Mouse (Mus musculus): ENCODE data around the gene Atp2a3. TPM values are rescaled to one million over a fixed set of nuclear protein-coding genes. Genes with fewer than 3 reads are reported as not detected.
A peak's percentile ranks its signal among the peaks of the same experiment; 100 is the strongest.

Atp2a3 gene
- 16.4 and 28.3 TPM in 2 replicates for total RNA-seq (2014; fragmentation: Nextera tagmentation)
- 14.9 and 15.7 TPM in 2 replicates for total RNA-seq (2017)

DNA sequence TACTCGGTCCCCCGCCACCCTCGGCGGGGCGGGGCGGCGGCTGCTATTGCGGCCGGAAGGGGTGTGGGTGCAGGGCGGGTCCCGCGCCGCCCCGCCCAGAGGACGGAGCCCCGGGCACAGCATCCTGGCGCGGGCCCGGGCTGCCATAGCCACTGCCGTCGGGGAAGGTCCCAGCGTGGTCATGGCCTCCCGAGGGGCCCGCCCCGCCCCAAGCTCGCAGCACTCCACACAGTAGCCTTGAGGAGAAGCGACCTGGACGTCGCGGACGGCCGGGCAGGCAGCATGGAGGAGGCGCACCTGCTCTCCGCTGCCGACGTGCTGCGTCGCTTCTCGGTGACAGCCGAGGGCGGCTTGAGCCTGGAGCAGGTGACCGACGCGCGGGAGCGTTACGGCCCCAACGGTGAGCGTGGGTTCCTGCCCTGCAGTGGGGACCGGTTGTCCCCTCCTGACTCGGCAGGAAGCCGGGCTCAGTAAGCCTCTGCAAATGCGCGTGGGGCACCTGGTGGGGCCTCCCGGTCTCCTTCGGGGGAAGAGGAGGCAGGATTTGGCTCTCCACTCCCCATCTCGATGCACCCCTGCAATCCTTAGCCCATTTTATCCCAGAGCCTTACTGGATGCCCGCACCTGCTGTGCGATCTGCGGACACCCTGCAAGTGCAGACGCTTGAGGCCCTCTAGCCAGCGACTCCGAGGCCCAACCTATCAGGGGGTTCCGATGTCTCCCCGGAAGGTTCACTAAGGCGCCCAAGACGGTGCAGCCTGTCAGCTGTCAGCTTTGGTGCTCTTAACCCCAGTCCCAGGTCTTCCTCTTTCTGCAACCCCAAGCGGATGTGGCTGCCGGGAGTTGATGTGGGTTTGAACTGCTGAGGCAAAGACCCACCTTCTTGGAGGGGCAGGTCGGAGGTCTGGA is at the start of gene Atp2a3:
Gene Atp2a3, plus strand, starts transcription at position 98 of the 909 bp plus-strand sequence.
- peak; percentile 62 for ATAC-seq (replicated peaks; ENCODE audit: low FRiP score, low TSS enrichment, poor library complexity, severe bottlenecking)

DNA sequence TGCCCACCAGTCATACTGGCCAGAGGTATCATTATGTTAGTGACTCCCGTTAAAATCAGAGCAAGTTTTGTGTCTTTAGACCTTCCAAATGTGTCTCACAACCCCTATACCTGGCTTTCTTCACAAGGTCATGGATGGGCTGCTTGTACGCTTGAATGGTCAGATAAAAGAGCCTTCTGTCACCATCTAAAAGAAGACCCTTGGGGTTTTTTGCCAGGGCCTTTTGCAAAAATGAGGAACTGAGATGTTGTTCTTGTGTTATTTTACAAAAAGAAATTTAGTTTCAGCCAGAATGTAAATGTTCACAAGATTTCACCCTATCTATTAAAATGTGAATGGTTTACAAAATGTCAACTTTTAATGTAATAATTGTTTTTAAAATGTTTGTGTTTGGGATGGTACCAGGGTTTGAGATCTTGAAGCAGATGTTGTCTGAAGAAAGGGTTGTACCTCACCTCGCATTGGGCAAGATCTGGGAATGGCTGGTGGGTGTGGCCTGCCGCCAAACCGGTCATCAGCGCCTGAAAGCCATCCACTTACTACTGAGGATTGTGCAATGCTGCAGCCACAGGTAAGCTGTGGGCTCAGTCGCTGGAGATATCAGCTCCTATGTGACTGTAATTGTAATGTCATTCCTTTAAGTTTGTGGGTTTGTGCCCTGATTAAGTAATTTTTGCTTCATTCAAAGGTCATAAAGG is 43.5 kb upstream of the Atp2a3 start:
- no peak for ATAC-seq (replicated peaks; ENCODE audit: low FRiP score, low TSS enrichment, poor library complexity, severe bottlenecking)

DNA sequence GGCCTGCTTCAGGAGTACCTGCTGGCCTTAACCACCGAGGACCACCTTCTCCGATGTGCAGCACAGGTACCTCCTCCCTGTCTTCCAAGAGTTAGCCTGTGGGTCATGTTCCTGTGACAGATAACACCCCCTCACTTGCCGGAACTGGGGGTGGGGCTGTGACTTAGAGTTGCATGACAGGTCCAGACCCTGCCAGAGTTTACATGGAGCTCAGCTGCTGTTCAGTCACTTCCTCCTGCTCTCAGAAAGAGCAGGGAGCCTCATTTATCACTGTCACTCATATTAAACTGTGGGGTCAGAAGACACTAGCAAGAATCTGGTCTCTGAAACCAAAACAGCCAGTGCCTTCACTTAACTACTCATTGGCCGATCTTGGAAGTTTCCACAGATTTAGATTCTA is 37.9 kb upstream of the Atp2a3 start:
- no peak for ATAC-seq (replicated peaks; ENCODE audit: low FRiP score, low TSS enrichment, poor library complexity, severe bottlenecking)

DNA sequence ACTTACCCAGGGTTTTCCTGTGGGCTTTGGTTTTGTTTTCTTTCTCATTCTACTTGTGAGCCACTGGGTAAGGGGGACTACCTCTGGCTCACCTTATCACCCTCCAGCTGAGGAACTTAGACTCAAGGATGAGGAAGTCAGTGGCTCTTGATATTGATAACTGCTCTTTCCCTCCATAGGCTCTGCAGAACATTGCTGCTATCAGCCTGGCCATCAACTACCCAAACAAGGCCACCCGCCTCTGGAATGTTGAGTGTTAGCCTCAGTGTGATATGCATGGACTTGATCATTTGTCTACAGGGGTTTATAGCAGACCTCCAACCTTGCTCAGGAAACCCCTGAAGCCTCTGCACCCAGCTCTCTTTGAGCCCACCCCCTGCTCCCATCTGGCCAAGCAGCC is 36.5 kb upstream of the Atp2a3 start:
- ATAC-seq (replicated peaks; ENCODE audit: low FRiP score, low TSS enrichment, poor library complexity, severe bottlenecking), result no peak

DNA sequence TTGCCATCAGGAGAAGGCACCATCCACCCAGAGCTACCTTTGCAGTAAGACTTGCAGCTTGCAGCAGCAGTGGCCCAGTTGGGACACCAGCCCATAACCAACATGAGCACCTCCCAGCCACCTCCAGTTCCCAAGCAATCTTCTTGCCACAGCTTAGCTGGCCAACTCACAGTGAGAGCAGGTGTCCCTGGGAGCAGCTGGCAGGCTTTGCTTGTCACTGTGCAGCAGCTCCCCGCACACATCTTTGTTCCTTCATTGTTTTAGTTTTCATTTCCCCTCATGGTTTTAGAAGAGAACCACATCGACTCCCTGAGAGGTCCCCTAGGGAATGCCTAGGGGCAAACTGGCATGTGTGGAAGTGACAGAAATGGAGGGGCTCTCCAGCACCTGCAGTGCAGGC is 35.9 kb upstream of the Atp2a3 start:
- no peak for ATAC-seq (replicated peaks; ENCODE audit: low FRiP score, low TSS enrichment, poor library complexity, severe bottlenecking)

DNA sequence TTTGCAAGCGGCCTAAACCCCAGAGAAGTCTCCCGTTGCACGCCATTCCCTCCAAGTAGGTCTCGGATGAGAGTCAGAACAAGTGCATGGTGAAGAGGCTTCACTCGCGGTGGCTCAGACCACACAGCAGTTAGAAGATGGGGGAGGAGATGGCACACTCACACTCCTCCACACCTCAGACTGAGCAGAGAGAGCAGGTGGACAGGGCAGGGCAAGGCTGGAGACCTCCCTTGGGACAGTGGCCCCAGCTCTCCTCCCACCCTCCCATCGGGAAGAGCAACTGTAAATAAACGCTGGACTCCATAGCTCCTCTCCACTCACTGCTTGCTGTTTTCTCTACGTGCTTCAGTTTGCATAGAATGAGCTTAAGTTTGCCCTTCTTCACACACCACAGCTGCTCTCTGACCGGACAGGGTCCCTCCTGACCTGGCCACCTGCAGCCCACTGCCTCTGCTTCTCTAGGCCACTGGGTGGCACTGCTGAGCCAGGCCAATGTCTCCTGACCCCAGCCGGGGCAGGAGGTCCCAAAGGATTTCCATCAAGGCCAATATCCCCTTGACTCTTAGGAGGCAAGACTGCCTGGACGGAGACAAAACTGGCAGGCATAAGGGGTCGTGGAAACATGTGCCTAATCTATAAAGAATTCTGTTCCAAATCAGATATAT is 34.6 kb upstream of the Atp2a3 start:
- peak; percentile 70 for ATAC-seq (replicated peaks; ENCODE audit: low FRiP score, low TSS enrichment, poor library complexity, severe bottlenecking)

DNA sequence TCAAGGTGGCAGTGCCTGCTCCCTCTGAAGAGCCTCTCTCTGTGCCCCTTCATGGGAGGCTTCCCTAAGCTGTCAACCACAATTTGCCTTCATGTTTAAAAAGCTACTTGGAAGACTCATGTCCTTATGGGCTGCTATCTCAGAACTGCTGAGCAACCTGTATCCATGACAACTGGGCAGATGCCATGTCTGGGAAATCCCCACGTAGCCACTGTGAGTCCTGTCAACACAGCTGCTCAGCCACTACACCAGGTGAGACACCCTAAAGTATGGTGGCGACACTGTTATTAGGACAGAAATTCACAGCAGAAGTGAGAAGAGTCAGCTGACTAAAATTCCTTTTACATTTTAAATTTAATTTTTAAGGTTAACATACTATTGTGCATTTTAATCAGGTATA is 32.5 kb upstream of the Atp2a3 start:
- ATAC-seq (replicated peaks; ENCODE audit: low FRiP score, low TSS enrichment, poor library complexity, severe bottlenecking), result no peak

DNA sequence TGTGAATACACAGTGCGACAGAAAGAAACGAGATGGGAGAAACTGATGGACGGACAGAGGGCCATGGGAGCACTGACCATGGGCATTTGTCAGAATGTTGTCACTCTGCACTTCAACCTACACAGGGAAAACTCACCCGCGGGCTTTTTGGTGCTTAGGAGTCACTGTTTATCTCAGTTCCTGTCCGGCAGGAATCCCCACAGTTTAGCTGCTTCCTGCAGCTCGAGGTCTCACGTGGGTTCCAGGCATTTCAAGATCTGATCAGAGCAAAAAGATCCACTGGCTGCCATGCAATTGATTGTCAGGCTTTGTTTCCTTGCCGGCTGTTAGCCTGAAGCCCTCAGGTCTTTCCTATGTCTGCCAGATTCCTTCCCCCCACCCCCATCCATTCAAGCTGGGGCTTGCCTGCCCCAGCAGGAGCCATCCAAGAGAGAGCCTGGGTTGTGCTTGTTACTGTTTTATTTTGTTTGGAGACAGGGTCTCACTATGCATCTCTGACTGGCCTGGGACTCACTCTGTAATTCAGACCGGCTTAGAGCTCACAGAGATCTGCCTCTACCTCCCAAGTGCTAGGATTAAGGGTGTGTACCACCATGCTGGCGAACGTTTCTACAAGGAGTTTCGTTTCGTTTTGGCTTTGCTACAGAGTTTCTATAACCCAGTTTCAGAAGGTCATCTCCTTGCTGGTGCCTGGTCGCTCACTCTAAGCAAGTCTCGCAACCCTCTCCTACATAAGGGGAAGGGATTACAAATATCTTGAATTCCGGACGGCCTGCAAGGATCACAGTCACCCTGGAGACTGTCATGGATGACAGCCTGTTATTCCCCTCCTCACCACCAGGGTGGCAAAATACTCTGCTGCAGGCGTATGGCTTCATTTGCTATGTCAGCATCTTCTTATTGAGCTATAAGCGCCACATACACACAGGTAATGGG is 20.5 kb upstream of the Atp2a3 start:
- ATAC-seq (replicated peaks; ENCODE audit: low FRiP score, low TSS enrichment, poor library complexity, severe bottlenecking), result peak; percentile 92

DNA sequence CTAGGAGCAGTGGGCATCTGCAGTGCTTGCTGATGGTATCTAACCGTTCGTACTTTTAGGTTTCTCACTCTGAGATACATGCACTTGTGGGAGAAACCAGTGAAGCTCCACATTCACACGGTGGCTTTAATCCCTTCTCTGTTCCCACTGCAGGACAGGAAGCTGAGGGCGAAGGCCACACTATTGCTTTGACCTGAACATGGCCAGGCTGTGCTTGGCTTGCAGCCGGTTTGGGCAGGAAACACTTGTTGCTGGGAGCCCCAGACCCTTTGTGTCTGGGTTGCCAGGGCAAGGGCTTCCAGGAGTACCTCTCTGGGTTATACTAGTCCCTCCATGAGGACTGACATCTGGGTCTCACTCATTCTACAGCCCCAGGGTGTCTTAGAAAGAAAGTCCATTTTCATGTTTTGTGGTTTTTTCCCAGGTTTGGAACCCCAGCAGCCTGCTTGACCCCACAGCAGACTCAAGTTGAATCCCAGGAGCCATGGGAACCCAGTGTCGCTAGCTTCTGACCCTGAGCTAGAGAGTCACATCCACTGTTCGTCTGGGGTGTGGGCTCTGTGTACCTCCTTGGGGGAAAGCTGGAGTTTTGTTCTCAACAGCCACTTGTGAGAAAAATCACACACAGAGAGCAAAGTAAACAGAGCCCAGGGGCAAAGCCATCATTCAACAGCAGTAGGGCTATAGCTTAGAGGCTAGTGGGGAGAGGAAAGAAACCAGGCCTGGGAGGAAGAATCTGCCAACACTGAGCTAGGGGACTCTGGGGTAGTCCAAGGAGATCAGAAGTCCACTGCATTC is 15.8 kb upstream of the Atp2a3 start:
- ATAC-seq (replicated peaks; ENCODE audit: low FRiP score, low TSS enrichment, poor library complexity, severe bottlenecking), result no peak

DNA sequence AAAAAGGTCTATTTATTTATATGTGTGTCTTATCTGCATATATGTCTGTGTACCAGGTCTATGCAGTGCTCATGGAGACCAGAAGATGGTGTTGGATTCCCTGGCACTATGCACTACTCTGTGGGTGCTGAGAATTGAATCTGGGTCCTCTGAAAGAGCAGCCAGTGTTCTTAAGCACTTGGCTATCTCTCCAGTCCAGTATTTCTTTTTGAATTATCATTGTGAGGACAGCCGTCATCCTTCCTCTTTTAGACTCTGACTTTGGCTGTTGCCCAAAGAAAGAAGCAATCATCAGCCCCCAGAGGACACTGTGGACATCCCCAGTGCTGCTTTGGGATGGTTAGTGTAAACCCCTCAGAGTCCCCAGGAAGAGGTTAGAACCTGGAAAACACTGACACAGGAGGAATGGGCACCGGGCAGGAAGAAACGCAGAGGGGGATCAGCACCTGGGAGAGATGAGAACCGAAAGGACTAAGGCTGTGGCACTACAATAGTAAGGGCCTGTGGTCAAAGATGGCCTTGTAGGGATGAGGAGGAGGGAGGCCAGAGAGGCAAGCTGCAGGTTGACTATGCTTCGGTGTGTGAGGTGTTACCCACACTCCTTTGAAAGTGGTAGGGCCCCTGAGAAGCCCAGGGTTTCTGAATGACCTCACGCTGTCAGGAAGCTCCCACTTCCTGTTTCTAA is 15.0 kb upstream of the Atp2a3 start:
- ATAC-seq (replicated peaks; ENCODE audit: low FRiP score, low TSS enrichment, poor library complexity, severe bottlenecking), result peak; percentile 54

DNA sequence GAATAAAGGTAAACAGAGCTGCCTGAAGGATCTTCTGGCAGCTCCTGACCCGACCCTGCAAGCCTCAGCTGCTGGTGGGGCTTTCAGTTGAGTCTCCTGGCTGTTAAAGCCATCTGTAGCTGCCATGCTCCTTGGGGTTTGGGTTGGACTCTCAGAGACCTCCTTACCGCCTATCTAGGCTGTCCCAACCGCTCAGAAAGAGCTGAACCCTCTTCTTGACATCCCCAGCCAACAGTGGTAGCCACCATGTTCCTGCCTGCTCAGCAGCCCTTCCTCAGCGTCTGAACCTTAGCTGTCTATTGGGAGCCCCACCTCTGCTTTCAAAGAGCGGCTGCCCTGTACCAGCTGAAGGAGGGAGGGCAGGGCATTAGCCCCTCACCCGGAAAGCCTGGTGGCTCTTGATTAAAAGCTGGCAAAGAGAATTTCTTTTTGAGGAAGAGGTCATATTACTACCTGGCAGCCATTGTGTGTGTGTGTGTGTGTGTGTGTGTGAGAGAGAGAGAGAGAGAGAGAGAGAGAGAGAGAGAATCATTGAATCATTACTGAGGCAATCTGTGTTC is 14.3 kb upstream of the Atp2a3 start:
- ATAC-seq (replicated peaks; ENCODE audit: low FRiP score, low TSS enrichment, poor library complexity, severe bottlenecking), result peak; percentile 7; the same call in 1 of the 2 replicates

DNA sequence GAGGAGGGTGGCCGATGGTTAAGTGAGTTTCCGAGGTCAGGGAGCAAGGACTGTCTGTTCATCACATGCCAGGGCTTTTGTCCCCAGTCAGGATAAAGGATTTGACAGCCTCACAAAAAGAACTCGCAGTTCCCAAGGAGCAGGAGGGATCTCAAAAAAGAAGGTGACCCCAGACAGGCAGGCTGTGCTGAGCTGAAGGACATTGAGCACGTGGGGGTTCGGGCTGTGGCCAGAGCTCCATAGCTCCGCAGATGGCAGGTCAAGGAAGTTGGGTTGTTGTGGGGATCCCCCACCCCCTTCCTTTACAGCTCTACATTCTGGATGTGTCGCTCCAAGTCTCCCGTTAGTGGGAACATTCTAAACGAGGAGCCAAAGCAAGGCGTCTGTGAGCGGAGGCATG is 13.1 kb upstream of the Atp2a3 start:
- ATAC-seq (replicated peaks; ENCODE audit: low FRiP score, low TSS enrichment, poor library complexity, severe bottlenecking), result no peak

DNA sequence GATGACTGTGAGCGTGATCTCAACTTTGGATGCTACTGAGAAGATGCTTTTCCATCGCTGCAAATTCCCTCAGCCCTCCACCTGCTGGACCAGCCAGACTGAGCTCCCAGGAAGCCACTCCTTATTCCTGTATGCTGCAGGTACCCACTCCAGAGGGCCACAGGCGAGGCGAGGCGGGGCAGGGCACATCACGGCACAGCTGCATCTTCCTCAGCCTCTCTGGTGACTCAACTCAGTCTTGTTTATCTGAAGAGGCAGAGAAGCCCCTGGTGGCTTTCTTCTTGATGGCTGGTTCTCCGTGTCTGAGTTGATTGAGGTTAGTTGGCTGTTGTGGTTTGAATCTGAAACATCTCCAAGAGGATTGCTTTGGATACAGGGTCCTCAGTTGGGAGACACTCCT is 12.7 kb upstream of the Atp2a3 start:
- ATAC-seq (replicated peaks; ENCODE audit: low FRiP score, low TSS enrichment, poor library complexity, severe bottlenecking), result no peak

DNA sequence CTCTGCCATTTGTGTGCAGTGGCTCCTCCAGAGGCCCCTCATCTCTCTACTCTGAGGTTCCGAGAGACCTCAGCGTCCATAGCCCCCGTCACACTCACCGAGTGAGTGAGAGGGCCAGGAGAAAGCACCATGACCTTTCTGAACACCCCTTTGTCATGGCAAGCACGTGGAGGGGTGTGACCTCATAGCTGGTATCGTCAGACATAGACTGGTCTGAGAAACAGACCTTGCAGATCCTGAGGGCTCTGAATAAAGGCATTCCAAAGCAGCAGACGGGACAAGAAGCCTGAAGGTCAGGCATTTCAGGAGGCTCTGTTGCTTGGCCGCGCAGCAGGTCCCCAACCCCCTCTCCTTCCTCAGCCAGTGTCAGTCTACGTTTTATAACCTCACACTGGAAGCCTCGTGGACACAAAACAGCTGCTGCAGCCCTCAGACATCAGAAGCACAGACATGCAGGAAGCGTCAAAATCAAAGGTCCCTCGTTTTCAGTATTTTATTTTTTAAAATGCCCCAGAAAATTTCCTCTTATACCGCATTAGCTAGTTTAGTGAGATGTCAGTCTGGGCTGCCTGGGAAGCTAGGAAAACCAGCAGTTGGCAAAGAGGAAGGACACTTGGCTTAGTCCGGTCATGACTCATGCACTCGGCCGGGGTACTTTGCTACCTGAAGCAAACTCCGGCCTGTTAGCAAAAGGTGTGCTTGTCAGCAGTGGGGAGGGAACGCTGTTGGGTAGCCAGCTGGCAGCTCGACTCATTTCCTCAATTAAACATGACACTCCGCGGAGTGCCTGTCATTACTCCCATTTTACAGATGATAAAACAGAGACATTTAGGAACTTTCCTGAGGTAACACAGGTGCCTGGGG is 9.6 kb upstream of the Atp2a3 start:
- ATAC-seq (replicated peaks; ENCODE audit: low FRiP score, low TSS enrichment, poor library complexity, severe bottlenecking), result no peak

DNA sequence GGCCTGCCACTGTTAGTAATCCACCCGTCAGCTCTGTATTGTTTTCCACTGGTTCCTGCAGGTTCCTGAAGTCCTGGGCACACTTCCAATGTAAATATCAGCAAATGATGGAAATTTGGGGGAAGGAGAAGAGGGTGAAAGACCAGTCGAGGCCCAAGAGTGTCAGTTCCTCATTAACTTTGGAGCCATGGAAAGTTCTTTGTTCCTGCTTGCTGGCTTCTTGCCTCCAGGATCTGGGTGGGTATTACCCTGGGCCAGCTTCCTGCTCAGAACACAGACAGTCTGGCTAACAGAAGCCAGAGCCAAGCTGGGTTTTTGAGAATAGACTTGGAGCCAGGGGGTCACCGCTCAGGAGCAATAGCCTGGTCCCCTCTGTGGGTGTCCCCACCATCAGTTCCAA is 8.7 kb upstream of the Atp2a3 start:
- ATAC-seq (replicated peaks; ENCODE audit: low FRiP score, low TSS enrichment, poor library complexity, severe bottlenecking), result no peak

DNA sequence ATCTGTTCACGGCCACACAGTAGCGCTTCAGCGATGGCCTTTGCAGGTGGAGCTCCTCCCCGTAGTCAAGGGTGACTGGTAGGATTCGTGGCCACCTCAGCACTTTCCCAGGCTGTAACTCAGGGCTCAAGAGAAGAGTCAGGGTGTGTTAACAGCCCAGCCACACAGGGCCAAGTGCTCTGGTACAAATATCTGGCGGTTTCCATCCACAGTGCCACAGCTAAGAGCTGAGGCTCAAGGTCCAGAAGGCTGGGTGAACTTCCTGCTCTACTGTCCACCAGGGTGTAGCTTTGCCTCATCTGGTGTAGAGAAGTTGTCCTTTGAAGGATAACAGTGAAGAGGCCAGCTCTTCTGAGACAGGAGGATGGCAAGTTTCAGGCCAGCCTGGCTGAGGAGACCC is 8.3 kb upstream of the Atp2a3 start:
- ATAC-seq (replicated peaks; ENCODE audit: low FRiP score, low TSS enrichment, poor library complexity, severe bottlenecking), result no peak

DNA sequence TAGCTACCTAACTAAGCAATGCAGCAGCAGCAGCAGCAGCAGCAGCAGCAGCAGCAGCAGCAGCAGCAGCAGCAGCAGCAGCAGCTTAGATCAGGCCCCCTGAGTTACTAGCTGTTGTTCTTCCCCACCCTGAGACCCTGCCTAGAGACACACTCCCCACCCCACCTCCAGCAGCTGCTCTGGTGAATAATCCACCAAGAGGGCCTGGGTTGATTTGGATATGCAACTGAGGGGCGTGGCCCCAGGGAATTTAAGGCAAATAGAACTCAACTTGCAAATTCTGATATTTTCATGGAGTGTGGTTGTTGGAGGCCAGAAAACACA is 7.9 kb upstream of the Atp2a3 start:
- no peak for ATAC-seq (replicated peaks; ENCODE audit: low FRiP score, low TSS enrichment, poor library complexity, severe bottlenecking)
